Mouse (Mus musculus) kidney, adult 18-20 months (tissue): ENCODE measurements around the gene Capns1.
"Not testable (repeated sequence)": the region's sequence is repeated elsewhere in the genome, so short reads cannot be mapped to it uniquely, and the experiment has no call there.

Experiments
- DNase-seq: peaks from one replicate; pipeline ENCODE4 v3.0.0; 2021

Gene Capns1

DNA sequence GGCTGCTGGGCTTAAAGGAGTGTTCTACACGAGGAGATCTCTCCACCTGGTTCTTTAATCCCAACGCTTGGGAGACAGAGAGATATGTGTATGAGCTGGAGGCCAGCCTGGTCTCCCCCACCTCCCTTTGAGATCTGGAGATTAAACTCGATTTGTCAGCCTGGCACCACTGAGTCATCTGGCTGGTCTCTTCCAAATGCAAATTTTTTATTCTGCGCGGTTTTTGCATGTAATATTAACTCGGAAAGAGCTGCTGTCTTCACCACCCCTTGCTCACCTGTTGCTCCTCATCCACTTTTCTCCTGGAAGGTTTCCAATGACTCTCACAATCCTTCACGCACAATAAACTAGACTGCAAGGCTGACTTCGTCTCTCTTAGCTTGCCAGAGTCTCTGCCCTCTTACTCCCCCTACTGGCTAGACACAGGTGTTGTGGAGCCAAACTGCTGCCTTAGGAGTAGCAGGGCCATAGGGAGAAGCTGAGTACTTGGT lies at the start of gene Capns1:
Gene Capns1, minus strand, starts transcription at position 331 of the 491 bp plus-strand sequence.
- DNase-seq: peak; percentile 52

DNA sequence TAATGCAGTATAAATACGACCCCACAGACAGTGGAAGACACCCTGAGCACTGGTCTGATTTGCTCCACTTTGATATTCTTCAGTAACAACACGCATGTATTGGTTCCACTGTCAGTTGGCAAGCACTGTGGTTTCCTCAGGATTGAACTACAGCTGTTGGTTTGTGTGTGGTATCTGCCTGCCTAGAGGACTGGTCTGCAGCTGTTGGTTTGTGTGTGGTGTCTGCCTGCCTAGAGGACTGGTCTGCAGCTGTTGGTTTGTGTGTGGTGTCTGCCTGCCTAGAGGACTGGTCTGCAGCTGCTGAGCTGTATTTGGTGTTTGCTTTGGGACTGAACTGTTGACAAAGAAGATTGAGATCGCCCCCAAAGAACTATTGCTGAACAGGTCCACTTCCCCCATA lies 38.8 kb upstream of the Capns1 start:
- DNase-seq: not testable (repeated sequence)

DNA sequence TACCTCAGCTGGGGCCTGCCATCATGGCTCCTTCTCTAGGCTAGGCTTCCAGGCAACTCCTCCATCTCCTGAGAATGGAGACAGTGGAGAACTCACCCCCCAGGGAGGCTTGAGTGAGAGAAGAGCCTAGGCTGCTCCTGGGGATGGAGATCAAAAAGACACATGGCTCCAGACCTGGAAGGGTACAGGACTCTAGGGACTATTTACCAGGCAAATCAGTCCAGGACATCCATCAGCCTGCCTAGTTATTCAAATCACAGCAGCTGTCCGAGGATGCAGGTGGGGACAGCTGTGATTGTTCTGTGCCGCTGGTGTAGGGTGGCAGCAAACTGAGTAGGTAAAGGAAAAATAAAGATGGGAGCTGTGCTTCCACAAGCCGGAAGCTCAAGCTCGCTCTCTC lies 37.0 kb upstream of the Capns1 start, which contains the start of gene Ovol3:
Gene Ovol3, minus strand, starts transcription at position 101 of the 400 bp plus-strand sequence.
- DNase-seq: no peak

DNA sequence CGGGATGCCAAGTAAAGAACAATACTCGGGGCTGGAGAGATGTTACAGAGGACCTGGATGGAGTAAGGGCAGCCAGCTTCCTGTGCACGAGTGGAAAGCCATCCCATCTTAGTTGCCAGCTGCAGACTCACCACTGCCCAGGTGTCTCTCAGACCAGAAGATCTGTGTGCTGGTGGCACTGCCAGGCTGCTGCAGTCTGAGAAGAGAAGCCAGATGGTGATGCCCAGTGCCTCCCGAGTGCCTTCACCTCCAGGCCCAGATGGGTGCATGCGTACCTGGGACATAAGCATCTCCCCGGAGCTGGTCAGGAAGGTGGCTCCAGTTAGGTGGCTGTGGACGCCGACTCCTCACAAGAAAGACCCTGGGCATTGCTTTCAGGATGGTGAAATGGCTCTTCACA lies 36.5 kb upstream of the Capns1 start:
- DNase-seq: no peak

DNA sequence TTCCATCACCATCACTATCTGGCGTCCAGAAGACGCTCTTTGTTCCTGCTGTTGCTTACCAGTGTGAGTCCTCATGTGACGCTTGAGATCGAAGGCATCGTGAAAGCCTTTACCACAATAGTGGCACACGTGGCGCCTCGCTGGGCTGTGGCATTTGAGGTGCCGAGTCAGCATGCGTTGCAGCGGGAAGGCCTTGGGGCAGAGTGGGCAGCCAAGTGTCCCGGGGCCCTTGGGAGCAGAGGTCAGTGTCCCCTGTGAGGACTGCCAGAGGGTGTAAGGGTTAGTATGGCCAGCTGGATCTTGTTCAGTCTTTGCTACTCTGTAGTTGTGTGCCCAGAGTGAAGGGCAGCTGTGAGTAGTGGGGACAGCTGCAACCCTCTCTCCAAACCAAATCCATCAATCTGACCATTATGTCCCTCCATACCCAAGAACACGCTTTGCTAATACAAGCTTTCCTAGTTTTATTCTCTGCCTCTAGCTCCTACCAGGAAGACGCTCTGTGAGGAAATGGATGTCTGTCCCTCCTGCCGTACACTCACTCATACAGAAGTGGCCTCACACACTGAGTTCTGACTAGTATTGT lies 35.8 kb upstream of the Capns1 start:
- DNase-seq: peak; percentile 81

DNA sequence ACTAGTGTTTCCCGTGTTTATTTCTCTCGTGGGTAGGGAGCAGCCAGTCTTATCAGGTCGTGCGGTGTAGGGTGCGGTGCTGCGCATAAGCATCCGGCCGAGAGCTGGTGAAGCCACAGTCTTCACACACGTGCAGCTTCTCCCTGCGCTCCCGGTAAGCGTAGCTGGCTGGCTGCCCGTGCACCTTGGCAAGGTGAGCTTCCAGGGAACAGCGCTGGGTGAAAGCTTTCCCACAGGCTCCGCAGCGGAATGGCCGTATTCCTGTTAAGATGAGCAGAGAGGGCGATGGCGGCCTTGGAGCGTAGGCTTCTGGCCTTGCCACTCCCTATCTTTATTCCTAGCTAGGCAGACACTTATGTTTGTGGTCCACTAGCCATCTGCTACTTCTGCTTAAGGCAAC lies 34.8 kb upstream of the Capns1 start:
- DNase-seq: peak; percentile 44

DNA sequence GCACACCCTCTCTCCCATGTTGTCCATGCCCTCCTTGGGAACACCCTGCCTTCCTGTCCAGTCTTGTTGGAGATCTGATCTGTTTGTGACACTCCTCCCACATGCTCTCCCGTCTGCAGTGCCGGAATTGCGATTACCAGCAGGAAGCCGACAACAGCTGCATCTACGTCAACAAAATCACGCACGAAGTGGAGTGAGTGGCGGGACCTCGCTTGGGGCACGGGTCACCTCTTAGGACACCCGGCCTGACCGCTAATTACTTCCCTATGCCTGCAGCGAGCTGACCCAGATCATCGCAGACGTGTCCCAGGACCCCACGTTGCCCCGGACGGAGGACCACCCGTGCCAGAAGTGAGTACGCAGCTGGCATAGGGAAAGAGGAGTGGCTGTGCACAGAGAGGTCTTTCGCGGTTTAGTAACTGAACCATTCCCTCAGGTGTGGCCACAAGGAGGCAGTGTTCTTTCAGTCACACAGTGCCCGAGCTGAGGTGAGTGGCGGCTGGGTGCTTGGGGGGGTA lies 34.1 kb upstream of the Capns1 start:
- peak; percentile 63 for DNase-seq

DNA sequence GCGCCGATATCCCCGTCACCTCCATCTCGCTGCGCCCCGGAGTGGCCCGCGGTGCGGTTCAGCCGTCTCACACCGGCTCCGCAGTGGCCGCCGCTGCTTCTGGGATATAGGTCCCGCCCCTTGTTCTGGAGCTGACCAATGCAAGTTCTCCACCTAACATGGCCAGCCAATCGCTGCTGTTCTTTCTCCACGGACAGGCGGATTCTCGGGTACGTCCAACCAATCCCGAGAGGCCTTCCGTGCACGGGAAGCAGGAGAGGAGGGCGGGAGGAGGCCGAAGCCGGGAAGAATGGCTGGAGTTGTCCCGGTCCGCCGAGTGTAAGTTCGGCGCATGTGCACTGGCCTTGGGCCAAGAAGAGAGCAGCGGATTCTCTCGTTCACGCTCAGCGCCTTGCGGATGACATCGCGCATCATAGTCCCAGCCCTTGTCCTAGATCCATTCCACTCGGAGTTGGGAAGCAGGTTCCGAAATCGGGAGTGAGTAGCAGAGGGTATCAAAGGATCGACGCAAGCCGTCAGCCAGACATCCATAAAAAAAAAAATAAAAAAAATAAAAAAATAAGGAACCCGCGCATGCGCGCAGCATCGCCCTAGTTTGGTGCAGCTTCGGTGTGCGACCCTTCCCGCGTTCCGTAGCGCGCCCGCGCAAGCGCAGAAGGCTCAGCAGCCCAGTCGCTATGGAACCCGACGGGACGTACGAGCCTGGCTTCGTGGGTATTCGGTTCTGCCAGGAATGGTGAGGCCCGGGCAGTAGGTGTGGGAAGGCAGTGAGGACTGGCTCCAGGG lies 33.3 kb upstream of the Capns1 start, which contains the start of the genes Polr2i and Tbcb:
Gene Polr2i, plus strand, starts transcription at position 280 of the 786 bp plus-strand sequence.
Gene Tbcb, minus strand, starts transcription at position 604 of the 786 bp plus-strand sequence.
- peak; percentile 97 for DNase-seq

DNA sequence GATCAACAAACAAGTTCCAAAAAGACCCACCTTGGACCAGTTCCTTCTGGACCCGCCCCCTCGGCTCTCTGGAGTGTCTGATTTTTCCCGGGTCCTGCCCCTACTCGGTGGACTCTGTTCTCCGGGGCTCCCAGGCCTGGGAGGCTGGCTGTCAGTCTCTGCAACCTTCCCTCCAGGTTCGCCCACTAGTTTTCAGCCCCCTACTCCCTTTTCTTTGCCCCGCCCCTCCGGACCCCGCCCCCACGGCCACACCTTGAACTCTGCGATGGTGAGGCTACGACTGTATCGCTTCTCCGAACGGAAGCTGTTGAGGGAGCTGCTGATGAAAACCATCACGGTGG lies 32.7 kb upstream of the Capns1 start:
- DNase-seq: no peak

DNA sequence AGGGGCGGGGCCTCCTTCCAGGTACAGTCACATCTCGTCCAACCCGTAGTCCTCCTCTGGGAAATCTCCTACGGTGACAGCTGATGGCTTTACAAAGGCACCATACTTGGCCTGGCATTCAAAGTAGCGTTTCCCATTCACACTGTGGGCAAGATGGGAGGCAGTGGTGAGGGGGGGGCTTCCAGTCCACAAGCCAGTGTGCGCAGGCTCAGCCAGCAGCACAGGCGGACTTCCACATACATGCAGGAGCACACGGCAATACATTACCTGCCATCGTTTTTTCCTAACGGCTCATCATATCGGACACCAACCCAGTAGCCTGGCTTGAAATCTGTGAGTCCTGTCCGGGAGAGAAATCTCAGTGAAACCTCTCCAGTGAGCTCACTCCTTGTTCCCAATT lies 25.6 kb upstream of the Capns1 start:
- DNase-seq: no peak

DNA sequence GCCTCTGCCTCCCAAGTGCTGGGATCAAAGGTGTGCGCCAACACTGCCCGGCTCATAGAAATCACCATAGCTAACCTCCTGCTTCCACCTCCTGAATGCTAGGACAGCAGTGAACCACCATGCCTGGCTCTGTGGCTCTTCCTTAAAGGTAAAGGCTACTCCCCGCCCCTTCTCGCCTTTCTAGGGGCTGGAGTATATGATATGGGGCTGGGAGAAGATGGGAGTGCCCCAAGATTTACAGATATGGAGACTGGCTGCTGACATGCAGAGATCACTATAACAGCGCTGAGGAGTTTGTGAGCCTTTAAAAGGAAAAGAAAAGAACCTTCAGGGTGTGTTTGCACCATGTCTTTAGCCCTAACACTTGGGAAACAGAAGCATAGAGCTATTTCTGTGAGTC lies 23.6 kb upstream of the Capns1 start:
- no peak for DNase-seq

DNA sequence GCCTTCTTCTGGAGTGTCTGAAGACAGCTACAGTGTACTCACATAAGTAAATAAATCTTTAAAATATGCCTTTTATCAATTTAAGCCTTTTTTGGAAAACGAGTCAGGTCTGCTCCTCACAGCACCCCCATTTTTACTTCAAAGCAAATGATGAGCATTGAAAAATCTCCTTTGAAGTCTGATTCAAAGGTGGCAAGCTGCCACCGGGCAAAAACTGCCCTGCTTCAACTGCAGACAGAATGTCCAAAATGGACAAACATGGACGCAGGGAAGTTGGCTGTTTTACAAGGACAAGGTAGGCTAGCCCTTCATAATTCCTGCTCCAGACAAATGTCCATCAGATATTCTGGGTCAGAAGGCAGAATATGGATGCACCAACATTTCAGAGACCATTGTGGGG lies 22.8 kb upstream of the Capns1 start:
- DNase-seq: no peak

DNA sequence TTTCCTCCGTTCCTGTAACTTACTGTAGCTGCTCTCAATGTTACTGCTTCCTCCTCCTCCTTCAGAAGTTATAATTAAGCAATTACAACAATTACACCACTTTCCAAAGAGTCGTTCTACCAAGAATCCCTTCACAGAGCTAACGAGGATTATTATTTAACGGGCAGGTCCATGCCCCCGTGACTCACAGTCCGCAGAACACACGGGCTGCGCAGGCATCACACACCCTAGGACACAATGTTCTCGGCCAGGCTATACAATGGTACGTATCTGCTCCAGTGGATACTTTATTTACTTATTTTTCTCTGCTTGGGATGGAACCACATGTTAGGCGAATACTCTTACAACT lies 21.4 kb upstream of the Capns1 start:
- peak; percentile 60 for DNase-seq

DNA sequence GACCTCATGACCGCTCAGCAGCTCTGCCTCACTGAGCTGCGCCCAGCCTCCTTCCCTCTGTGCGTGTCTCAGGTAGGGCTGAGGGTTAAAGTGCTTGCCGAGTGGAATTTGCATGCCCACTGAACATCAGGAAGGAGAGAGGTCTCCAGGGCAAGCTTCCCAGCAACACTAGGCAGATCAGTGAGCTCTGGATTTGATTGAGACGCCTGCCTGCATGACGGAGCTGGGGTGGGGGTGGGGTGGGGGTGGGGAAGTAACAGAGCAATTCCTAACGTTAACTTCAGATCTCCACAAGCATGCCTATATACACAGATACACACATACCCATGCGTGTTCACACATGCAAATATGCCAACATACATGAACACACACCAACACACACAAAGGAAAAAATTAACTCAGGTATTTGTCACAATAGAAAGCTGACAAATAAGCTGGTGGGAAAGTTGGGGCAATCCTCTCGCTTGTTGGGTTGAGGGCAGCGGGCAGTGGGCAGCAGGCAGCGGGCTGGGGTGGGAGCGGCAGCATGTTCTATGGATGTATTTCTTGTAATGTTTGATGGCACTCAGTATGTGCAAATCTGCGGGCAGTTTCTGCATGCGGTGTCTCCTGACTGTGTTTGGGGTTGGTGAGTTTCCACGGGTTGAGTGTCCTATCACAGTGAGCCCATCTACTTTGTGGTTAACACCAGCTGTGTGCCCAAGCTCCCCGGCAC lies 20.8 kb upstream of the Capns1 start:
- peak; percentile 67 for DNase-seq

DNA sequence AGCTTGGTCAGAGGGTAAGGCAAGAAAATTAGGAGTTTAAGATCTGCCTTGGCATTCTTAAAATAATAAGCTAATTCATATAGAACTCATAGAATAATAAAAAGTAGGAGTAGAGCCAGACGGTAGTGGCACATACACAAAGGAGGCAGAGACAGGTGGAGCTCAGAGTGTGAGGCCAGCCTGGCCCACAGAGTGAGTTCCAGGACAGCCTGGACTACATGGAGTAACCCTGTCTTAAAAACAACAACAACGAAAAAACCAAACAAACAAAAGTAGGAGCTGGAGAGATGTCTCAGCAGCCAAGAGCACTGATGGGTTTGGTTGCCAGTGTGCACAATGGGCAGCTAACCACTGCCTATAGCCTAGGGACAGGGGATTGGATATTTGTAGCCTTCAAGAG lies 18.7 kb upstream of the Capns1 start:
- no peak for DNase-seq

DNA sequence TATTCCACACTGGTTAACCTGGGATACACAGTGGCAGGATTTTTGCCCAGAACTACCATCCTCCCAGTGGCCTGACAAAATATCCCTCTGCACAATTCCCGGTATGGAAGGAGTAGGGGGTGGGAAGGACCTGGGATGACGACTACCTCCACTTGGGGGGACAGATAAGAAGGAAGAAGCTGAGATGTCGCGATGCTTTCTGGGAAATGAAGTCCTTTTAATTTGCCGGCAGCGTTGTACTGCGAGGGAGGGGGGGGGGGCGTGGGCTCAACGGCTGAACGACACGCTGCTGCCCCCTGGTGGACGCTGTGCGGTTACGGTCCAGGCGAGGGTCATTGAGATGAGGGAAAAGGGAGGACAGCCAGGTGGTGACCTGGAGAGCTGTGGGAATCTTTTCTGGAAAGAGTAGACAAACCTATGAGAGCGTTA lies 18.1 kb upstream of the Capns1 start:
- DNase-seq: peak; percentile 76

DNA sequence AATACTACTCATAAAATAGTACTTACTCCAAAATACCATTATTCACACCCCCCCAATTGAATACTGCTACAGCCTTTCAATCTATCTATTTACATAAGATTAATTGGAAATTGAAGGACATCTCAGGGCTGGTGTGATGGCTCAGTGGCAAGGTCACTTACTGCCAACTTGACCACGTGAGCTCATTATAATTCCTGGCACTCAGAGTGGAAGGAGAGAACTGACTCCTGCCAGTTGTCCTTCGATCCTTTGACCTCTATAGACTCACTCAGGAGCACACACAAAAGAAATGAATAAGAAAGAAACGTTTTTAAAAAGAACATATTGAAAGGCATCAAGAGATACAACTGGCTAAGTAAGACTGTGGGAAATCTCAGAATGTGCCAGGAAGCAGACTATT lies 17.3 kb upstream of the Capns1 start:
- peak; percentile 29 for DNase-seq

DNA sequence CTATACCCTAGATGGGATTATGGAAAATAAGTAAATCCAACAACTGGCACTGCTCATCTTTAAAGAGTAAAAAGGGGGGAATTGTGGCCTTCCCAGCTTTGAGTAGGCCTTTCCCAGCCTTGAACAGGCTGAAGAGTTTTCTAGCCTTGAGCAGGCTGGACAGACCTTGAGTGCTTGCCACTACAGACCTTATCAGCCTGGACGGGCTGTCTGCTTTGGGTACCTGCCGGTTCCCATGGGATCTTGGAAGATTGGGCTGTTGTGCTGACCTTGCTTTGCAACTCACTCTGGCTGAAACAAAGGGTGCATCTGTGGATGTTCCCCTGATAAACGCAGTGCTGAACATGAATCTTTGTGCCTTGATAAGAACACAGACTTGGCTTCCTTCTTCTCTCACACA lies 15.3 kb upstream of the Capns1 start:
- no peak for DNase-seq

DNA sequence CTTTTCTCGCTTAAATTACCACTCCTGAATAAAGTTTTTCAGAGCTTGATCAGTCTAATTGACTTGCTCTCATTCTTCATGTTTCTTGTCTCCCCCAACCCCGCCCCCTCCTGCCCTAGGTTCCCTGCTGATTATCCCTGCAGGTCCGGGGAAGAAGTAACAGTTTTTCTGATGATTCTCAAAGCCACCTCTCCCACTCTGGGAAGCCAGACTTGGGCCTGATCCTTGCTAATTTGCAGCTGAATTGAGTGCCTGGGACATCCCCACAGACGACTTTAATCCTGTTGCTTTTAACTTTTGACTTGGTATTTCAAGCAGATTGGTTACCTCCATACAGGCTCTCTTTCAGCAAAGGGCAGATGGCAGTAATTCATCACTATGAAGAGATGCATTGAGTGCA lies 12.4 kb upstream of the Capns1 start:
- DNase-seq: no peak

DNA sequence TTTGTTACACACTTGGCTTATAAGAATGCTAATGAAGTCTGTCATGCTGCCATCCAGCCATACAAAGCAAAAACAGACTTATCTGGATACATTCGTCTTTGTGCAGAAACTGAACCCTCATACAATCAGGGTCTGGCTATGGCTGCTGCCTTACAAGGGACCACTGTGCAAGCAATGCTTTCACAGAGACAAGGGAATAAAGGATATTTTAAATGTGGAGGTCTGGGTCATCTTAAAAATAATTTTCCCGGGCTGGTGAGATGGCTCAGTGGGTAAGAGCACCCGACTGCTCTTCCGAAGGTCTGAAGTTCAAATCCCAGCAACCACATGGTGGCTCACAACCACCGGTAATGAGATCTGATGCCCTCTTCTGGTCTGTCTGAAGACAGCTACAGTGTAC lies 7.8 kb upstream of the Capns1 start:
- DNase-seq: not testable (repeated sequence)

DNA sequence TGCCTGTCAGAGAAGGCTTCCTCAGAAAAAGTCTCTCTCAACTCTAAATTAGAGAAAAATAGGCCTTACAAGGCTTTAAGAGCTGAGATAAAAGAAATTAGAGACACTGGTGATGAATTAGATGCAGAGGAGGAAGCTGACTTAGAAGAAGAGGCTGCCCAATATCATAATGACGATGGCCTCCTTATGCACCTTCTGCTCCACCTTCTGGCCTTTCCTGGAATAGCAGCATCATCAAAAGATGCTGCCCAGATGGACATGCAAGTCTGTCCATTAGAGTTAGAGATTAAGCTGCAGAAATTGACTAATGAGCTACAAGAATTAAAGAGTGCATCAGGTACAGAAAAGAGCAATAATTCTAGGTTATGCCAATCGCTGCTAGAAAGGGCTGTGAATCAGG lies 6.8 kb upstream of the Capns1 start:
- DNase-seq: peak; percentile 69

DNA sequence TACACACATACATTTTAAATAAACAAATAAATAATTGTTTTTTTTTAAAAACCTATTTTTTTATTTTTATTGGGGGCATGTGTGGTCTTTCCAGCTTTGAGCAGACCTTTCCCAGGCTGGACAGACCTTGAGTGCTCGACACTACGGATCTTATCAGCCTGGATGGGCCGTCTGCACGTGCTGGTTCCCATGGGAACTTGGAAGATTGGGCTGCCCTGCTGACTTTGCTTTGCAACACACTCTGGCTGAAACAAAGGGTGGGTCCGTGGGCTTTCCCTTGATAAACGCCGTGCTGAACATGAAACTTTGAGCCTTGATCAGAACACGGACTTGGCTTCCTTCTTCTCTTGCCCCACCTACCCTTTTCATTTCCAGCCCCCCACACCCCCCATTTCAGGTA lies 5.8 kb upstream of the Capns1 start:
- no peak for DNase-seq

DNA sequence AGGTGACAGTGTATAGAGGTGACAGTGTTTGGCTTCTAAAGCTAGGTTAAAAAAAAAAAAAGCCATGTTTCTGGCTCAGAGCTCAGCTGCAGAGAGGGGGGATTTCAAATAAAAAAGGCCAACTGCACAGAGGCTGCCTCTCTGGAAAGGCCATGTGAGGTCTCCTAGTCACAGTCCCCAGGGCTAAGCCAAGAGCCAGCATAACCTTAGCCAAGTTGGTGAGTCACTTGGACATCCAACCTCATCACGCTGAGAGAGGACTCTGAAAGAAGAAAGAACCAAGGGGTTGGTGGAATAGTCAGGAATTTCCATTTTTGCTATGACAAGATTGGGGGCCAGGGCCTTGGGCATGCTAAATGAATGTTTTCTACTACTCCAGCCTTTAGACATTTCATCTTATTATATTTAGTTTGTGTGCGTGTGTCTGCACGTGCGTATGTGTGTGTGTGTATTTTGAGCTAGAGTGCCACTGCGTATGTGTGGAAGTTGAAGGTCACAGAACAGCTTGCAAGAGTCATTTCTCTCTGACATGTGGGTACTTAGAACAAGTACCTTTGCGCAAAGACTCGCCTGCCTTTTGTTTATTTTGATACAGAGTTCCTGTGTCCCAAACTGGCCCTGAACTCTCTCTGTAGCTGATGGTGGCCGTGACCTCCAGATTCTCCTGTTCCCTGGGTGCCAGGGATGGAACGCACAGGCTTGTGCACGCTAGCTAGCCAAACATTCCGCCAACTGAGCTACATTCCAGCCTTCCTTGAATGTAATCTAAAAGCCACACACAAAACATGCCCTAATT lies 4.5 kb upstream of the Capns1 start:
- no peak for DNase-seq
